ENCODE assay signal across 20 mouse cellular contexts in the genomic region with DNA sequence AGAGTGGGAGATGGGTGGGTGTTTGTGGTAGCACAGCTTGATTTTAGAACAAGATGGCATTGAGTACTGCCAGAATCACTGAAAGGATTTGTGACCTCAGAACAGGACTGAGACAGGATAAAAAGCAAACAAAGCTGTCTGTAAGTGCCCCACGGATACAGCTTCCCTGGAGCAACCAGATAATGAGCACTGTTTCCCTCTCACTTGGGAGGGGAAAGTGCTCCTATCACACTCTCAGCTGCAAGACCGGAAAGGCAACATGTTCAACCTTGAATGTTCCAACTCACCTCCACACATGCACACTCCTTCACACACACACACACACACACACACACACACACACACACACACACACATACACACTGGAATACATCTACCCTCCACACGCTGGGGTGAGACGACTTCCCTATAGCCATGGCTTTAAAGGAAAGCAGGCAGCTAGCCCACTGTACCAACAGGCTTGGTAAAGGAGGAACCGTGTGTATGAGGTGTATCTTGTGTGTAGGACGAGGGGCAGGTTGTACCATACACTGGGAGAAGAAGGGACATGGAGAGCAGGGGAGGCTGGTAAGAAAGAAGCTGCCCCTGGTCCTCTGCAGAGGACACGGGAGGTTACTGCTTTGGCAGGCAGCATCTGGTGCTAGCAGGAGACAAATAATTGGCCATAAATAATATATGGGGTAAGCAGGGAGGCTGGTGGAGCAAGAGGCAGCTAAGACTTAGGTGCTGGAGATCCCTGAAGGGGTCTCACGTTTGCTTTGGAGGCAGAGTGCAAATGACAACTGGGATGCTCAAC. TPM values are rescaled to one million over a fixed set of nuclear protein-coding genes. Genes with fewer than 3 reads are reported as not detected.
A peak's percentile ranks its signal among the peaks of the same experiment; 100 is the strongest.
DNase-seq lines count a peak whose midpoint lies in the region; ATAC-seq and TF ChIP-seq lines count a peak whose summit lies in the region.
"Had no signal": no experiment of that assay in that cellular context is flagged by ENCODE, and none has a peak within 500 bp of the region (broad histone marks: within the 10 kb centered on the region; RNA-seq: fewer than 3 reads in every experiment).

No protein-coding gene starts in this region.

- no peak for DNase-seq in midbrain, embryonic 11.5 days (ENCODE audit: low spot score, missing footprints)
- no peak for DNase-seq in midbrain, embryonic 10.5 days (ENCODE audit: low spot score)
- DNase-seq in hindbrain, postnatal 0 days (ENCODE audit: low spot score), result no peak
- no peak for DNase-seq in left cerebral cortex, postnatal 10 days (ENCODE audit: extremely low spot score in 1 of 2, low spot score in 2 of 2)
- no peak for DNase-seq in spleen, adult 12 weeks (ENCODE audit: low spot score)
- DNase-seq: adrenal gland, adult 2 months; cerebellum, adult 8-10 months; gastrocnemius, postnatal 10 days; heart, adult 11 months; heart, postnatal 36 days; kidney, adult 11 months; left cerebral cortex, postnatal 4 days; liver; right cerebral cortex, postnatal 25 days; thymus, postnatal 25 days had no signal

- H3K9ac ChIP-seq in midbrain, embryonic 11.5 days (ENCODE audit: low read length), result no peak overlapping the region
- H3K9ac ChIP-seq in hindbrain, postnatal 0 days (replicated peaks; ENCODE audit: low read length), result no peak overlapping the region
- no peak overlapping the region for H3K9ac ChIP-seq in intestine, embryonic 15.5 days
- H3K9ac ChIP-seq in stomach, embryonic 14.5 days (replicated peaks; ENCODE audit: low read depth, low read length), result no peak overlapping the region

- TF ChIP-seq CTCF in hindbrain, postnatal 0 days (IDR thresholded peaks at IDR 0.05; ENCODE audit: low read depth), result no peak

- no peaks in the 10 kb centered on the region for H3K27me3 ChIP-seq in midbrain, embryonic 11.5 days (ENCODE audit: control insufficient read depth, insufficient read depth, low read length)
- peaks cover 10% of the 10 kb centered on the region for H3K27me3 ChIP-seq in midbrain, embryonic 10.5 days (ENCODE audit: low read depth, poor library complexity, severe bottlenecking)
- H3K27me3 ChIP-seq in hindbrain, postnatal 0 days (ENCODE audit: insufficient read depth, low read length), result no peaks in the 10 kb centered on the region
- H3K27me3 ChIP-seq in intestine, embryonic 15.5 days (replicated peaks), result peaks cover 8% of the 10 kb centered on the region; the same call in 1 of the 2 replicates
- H3K27me3 ChIP-seq in stomach, embryonic 14.5 days (ENCODE audit: control insufficient read depth, insufficient read depth, low read length), result no peaks in the 10 kb centered on the region

- H3K9me3 ChIP-seq in midbrain, embryonic 11.5 days (ENCODE audit: control insufficient read depth, low read length), result no peaks in the 10 kb centered on the region
- 0 out of 2 replicates have a peak, but pooled peaks cover 6% of the 10 kb centered on the region for H3K9me3 ChIP-seq in midbrain, embryonic 10.5 days (replicated peaks)
- no peaks in the 10 kb centered on the region for H3K9me3 ChIP-seq in hindbrain, postnatal 0 days (ENCODE audit: low read length)
- H3K9me3 ChIP-seq in intestine, embryonic 15.5 days, result no peaks in the 10 kb centered on the region
- no peaks in the 10 kb centered on the region for H3K9me3 ChIP-seq in stomach, embryonic 14.5 days (ENCODE audit: control insufficient read depth, low read depth, low read length)

- H3K36me3 ChIP-seq in midbrain, embryonic 11.5 days (ENCODE audit: control insufficient read depth, insufficient read depth, low read length), result no peaks in the 10 kb centered on the region
- no peaks in the 10 kb centered on the region for H3K36me3 ChIP-seq in midbrain, embryonic 10.5 days
- H3K36me3 ChIP-seq in hindbrain, postnatal 0 days (ENCODE audit: insufficient read depth, low read length), result no peaks in the 10 kb centered on the region
- no peaks in the 10 kb centered on the region for H3K36me3 ChIP-seq in intestine, embryonic 15.5 days
- H3K36me3 ChIP-seq in stomach, embryonic 14.5 days (ENCODE audit: control insufficient read depth, insufficient read depth, low read length), result no peaks in the 10 kb centered on the region

- H3K4me1 ChIP-seq in midbrain, embryonic 11.5 days (ENCODE audit: control insufficient read depth, insufficient read depth, low read length), result no peaks in the 10 kb centered on the region
- no peaks in the 10 kb centered on the region for H3K4me1 ChIP-seq in midbrain, embryonic 10.5 days
- H3K4me1 ChIP-seq in hindbrain, postnatal 0 days (ENCODE audit: insufficient read depth, low read length), result no peaks in the 10 kb centered on the region
- 0 out of 2 replicates have a peak, but pooled peaks cover 4% of the 10 kb centered on the region for H3K4me1 ChIP-seq in intestine, embryonic 15.5 days (replicated peaks)
- H3K4me1 ChIP-seq in stomach, embryonic 14.5 days (ENCODE audit: control insufficient read depth, insufficient read depth, low read length), result no peaks in the 10 kb centered on the region

- 55% methylated on average over 8 of the region's 8 CpGs for WGBS in midbrain, embryonic 11.5 days
- WGBS in midbrain, embryonic 10.5 days, result 68% methylated on average over 8 of the region's 8 CpGs
- WGBS in hindbrain, postnatal 0 days, result 60% methylated on average over 8 of the region's 8 CpGs
- WGBS in intestine, embryonic 15.5 days, result 38% methylated on average over 8 of the region's 8 CpGs
- WGBS in stomach, embryonic 14.5 days, result 44% methylated on average over 8 of the region's 8 CpGs

- intact Hi-C loops in left cerebral cortex, postnatal 10 days (cut with DNase I), result no loop called here

- peak; percentile 44; the same call in 1 of the 2 replicates for ATAC-seq in midbrain, embryonic 11.5 days (ENCODE audit: low FRiP score)
- 0 out of 2 replicates have a peak, but pooled peaks have one; percentile 21 for ATAC-seq in hindbrain, postnatal 0 days
- peak; percentile 65 for ATAC-seq in intestine, embryonic 15.5 days
- ATAC-seq in stomach, embryonic 14.5 days (ENCODE audit: insufficient number of reproducible peaks, insufficient read depth, low FRiP score, low read depth), result 0 out of 2 replicates have a peak, but pooled peaks have one; percentile 53
- ATAC-seq: forebrain, embryonic 14.5 days had no signal

- H3K27ac ChIP-seq in midbrain, embryonic 11.5 days (ENCODE audit: low read depth, low read length), result no peak overlapping the region
- H3K27ac ChIP-seq in midbrain, embryonic 10.5 days (replicated peaks), result no peak overlapping the region
- H3K27ac ChIP-seq in hindbrain, postnatal 0 days, result no peak overlapping the region
- H3K27ac ChIP-seq in intestine, embryonic 15.5 days, result no peak overlapping the region
- no peak overlapping the region for H3K27ac ChIP-seq in stomach, embryonic 14.5 days (ENCODE audit: low read length)
- H3K27ac ChIP-seq: kidney, postnatal 0 days had no signal

- H3K4me3 ChIP-seq in midbrain, embryonic 11.5 days (ENCODE audit: low read depth, low read length), result no peak overlapping the region
- H3K4me3 ChIP-seq in midbrain, embryonic 10.5 days, result no peak overlapping the region
- H3K4me3 ChIP-seq in hindbrain, postnatal 0 days (ENCODE audit: low read length), result no peak overlapping the region
- no peak overlapping the region for H3K4me3 ChIP-seq in intestine, embryonic 15.5 days (replicated peaks)
- H3K4me3 ChIP-seq in stomach, embryonic 14.5 days (ENCODE audit: low read depth, low read length), result no peak overlapping the region

- H3K4me2 ChIP-seq in midbrain, embryonic 11.5 days, result no peak overlapping the region
- no peak overlapping the region for H3K4me2 ChIP-seq in hindbrain, postnatal 0 days (ENCODE audit: low read depth, low read length)
- no peak overlapping the region for H3K4me2 ChIP-seq in intestine, embryonic 15.5 days (replicated peaks)
- no peak overlapping the region for H3K4me2 ChIP-seq in stomach, embryonic 14.5 days (replicated peaks; ENCODE audit: low read depth, low read length)

RNA-seq across cellular contexts. Expression of gene Ndrg4, which starts 8.4 kb away (rescaled TPM):
- polyA plus RNA-seq in midbrain, embryonic 11.5 days (2014; fragmentation: Nextera tagmentation; extraction: Ambion mirVana), result 45.5 and 46.7 TPM in 2 replicates
- polyA plus RNA-seq in midbrain, embryonic 10.5 days (2016; fragmentation: Nextera tagmentation; extraction: Ambion mirVana), result 27.4 and 43.9 TPM in 2 replicates
- total RNA-seq in hindbrain, postnatal 0 days (2014; rRNA removed), result 936 and 1,043 TPM in 2 replicates
- polyA plus RNA-seq in hindbrain, postnatal 0 days (2015; fragmentation: Nextera tagmentation; extraction: Ambion mirVana), result 683 and 722 TPM in 2 replicates
- polyA plus RNA-seq in intestine, embryonic 15.5 days (2015; fragmentation: Nextera tagmentation; extraction: Ambion mirVana), result 16.3 and 17.0 TPM in 2 replicates
- polyA plus RNA-seq in stomach, embryonic 14.5 days (2014; fragmentation: Nextera tagmentation; extraction: Ambion mirVana), result 21.0 and 22.3 TPM in 2 replicates
- total RNA-seq in left cerebral cortex, postnatal 10 days (2021), result 1,000 to 10,000 TPM; 1,340 to 1,419 TPM
- total RNA-seq: megakaryocyte-erythroid progenitor cell, adult 5-6 weeks had no signal

RNA-seq across cellular contexts. Expression of gene Gins3, which starts 35.1 kb away (rescaled TPM):
- 26.3 and 28.6 TPM in 2 replicates for polyA plus RNA-seq in midbrain, embryonic 11.5 days (2014; fragmentation: Nextera tagmentation; extraction: Ambion mirVana)
- polyA plus RNA-seq in midbrain, embryonic 10.5 days (2016; fragmentation: Nextera tagmentation; extraction: Ambion mirVana), result 31.2 and 31.7 TPM in 2 replicates
- total RNA-seq in hindbrain, postnatal 0 days (2014; rRNA removed), result 2.9 and 4.4 TPM in 2 replicates
- 5.1 and 5.9 TPM in 2 replicates for polyA plus RNA-seq in hindbrain, postnatal 0 days (2015; fragmentation: Nextera tagmentation; extraction: Ambion mirVana)
- polyA plus RNA-seq in intestine, embryonic 15.5 days (2015; fragmentation: Nextera tagmentation; extraction: Ambion mirVana), result 13.3 and 16.9 TPM in 2 replicates
- 21.4 and 25.0 TPM in 2 replicates for polyA plus RNA-seq in stomach, embryonic 14.5 days (2014; fragmentation: Nextera tagmentation; extraction: Ambion mirVana)
- 1 to 10 TPM; 1.3 TPM for total RNA-seq in left cerebral cortex, postnatal 10 days (2021)

RNA-seq across cellular contexts. Expression of gene Setd6, which starts 47.3 kb away (rescaled TPM):
- polyA plus RNA-seq in midbrain, embryonic 11.5 days (2014; fragmentation: Nextera tagmentation; extraction: Ambion mirVana), result 20.8 and 24.2 TPM in 2 replicates
- 25.0 and 28.7 TPM in 2 replicates for polyA plus RNA-seq in midbrain, embryonic 10.5 days (2016; fragmentation: Nextera tagmentation; extraction: Ambion mirVana)
- 17.3 and 29.5 TPM in 2 replicates for total RNA-seq in hindbrain, postnatal 0 days (2014; rRNA removed)
- 35.8 and 38.5 TPM in 2 replicates for polyA plus RNA-seq in hindbrain, postnatal 0 days (2015; fragmentation: Nextera tagmentation; extraction: Ambion mirVana)
- polyA plus RNA-seq in intestine, embryonic 15.5 days (2015; fragmentation: Nextera tagmentation; extraction: Ambion mirVana), result 19.7 and 24.3 TPM in 2 replicates
- polyA plus RNA-seq in stomach, embryonic 14.5 days (2014; fragmentation: Nextera tagmentation; extraction: Ambion mirVana), result 17.4 and 18.8 TPM in 2 replicates
- total RNA-seq in left cerebral cortex, postnatal 10 days (2021), result 10 to 100 TPM; 21.2 to 21.6 TPM

Comparison
In these comparisons a context has a peak if more than half of its experiments do, and no peak if none do; other contexts are left out.
1. RNA of gene Ndrg4, which starts 8.4 kb away (polyA plus RNA-seq): 683 to 722 TPM in hindbrain, postnatal 0 days; 45.5 to 46.7 TPM in midbrain, embryonic 11.5 days, 27.4 to 43.9 TPM in midbrain, embryonic 10.5 days, 21.0 to 22.3 TPM in stomach, embryonic 14.5 days and 16.3 to 17.0 TPM in intestine, embryonic 15.5 days; every median in the first group is over 10 times any median in the second.
2. Peak in every context shown above with its lines, with median percentiles within 50 percentile points of each other: ATAC-seq.